Mouse (Mus musculus): Measurements from ENCODE around the gene Yipf4.

Gene Yipf4

GRCm38 (mm10) chr17:74522797-74523723 lies 33.8 kb downstream of the Yipf4 start:
- in situ Hi-C loops (cut with MboI, MseI): no loop called here

- in situ Hi-C loops (cut with MboI, MseI): no loop called here
These were observed 36.8 kb downstream of the Yipf4 start for GRCm38 (mm10) chr17:74526117-74526516.

- in situ Hi-C loops (cut with MboI, MseI): no loop called here
These were observed 37.7 kb downstream of the Yipf4 start for GRCm38 (mm10) chr17:74526806-74527653.

GRCm38 (mm10) chr17:74527729-74528607 lies 38.7 kb downstream of the Yipf4 start, which contains the start of gene Birc6:
TSS of gene Birc6 (plus strand) at chr17:74528295.
- in situ Hi-C loops (cut with MboI, MseI): no loop called here

- in situ Hi-C loops (cut with MboI, MseI): no loop called here
These were observed 39.6 kb downstream of the Yipf4 start for GRCm38 (mm10) chr17:74528648-74529532.

DNA sequence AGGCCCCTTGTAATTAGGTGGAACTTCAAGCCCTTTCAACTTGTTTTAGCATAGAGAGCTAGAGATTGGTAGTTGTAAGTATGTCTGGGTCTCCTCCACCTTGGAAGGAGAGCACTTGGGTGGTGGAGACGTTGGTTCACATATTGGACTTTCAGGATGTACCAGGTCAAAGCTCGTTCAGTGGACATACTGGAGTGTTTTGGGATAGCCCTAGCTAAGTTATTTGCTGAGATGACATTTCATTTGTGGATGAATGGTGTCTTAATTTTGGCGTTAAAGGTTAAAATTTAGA lies 40.2 kb downstream of the Yipf4 start:
- in situ Hi-C loops (cut with MboI, MseI): no loop called here

DNA sequence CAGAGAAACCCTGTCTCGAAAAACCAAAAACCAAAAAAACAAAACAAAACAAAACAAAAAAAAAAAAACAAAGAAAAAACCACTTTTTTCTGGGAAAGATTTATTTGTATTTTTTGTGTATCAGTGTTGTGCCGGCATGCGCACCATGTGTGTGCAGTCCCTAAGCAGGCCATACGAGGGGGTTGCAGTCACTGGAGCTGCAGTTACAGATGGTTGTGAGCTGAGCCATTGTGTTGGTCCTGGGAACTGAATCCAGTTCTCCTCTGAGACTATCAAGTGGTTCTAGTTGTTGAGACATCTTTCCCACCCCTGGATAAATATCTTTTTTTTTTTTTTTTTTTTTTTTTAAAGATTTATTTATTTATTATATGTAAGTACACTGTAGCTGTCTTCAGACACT lies 45.7 kb downstream of the Yipf4 start:
- in situ Hi-C loops (cut with MboI, MseI): no loop called here

- in situ Hi-C loops (cut with MboI, MseI): no loop called here
These were observed 48.2 kb downstream of the Yipf4 start for GRCm38 (mm10) chr17:74537526-74537925.

GRCm38 (mm10) chr17:74543615-74544014 lies 54.3 kb downstream of the Yipf4 start:
- in situ Hi-C loops (cut with MboI, MseI): no loop called here

Measured in regulatory T cell (primary cell).